Mouse (Mus musculus) thymus, postnatal 10 days (tissue): Measurements from ENCODE around the gene Sec16a.

ENCODE experiments used
- DNase-seq, 2 experiments: peaks; one replicate each; pipeline ENCODE4 v3.0.0; 2021; ENCODE audit warnings: low spot score in 2 of 2

Gene Sec16a

DNA sequence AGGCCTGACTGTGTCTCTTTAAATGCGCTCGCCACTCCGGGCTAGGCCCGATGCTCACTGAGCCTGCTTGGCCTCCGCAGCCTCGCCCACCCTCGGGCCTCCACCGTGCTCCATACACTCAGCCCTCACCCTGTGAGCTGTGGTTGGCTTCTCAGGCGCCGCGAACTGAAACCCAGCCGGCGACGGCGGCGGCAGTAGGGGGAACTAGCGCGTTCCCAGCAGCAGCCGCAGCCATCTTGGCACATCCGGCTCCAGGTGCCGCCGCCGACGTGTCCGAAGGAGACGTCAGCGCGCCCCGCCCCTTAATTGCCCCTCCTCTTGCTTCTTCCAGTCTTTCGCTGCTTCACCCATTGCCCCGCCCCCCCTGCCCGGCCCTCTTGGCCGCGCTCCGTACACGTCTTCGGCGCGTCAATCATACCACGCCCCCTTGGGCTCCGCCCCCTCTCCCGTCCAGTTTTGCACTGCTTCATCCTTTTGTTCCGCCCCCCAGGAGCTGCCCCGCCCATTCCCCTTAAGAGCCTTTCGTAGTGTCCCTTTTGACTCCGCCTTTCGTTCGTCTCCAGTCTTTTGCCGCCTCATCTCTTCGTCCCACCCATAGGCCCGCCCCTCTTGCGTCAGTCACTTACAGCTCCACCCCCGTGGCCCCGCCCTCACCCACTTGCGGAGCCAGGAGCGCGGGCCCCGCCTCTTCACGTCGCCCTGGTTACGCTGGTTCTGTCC lies at the start of gene Sec16a:
TSS of gene Sec16a (minus strand) at position 271 of the 720 bp plus-strand sequence.
- peak; percentile 100 for DNase-seq

- DNase-seq = no peak
Measured at GRCm38 (mm10) chr2:26494396-26494795, 49.4 kb upstream of the Sec16a start.

GRCm38 (mm10) chr2:26493021-26493781 lies 48.2 kb upstream of the Sec16a start:
- peak; percentile 51 to 65 for DNase-seq

GRCm38 (mm10) chr2:26490760-26491301 lies 45.8 kb upstream of the Sec16a start:
- DNase-seq = no peak

DNA sequence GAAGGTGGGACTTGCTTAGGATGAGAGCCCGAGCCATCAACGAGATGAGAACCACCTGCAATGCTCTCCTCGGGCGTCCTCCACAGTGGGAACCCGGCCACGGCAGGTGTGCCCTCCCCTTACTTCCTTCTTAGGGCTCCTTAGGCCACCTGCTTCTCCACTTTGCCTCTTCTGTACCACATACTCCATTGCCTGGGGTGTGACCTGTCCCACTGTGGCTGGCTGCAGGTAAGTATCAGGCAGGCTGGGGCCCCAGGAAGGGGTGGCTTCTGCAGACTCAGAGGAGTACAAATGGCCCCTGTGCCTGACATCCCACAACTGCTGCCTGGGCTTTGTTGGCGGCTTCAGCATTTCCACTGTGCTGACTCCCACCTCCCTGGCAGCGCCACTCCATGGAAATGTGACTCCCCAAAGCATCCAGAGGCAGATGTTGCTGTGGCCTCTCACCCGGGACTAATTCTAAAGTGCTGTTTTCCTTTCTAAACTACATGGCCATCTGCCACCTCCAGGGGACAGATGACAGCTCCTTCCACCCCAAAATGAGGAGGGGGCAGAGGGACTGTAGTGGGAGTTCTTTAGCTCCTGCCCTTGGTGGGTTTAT lies 43.6 kb upstream of the Sec16a start:
- no peak for DNase-seq

DNA sequence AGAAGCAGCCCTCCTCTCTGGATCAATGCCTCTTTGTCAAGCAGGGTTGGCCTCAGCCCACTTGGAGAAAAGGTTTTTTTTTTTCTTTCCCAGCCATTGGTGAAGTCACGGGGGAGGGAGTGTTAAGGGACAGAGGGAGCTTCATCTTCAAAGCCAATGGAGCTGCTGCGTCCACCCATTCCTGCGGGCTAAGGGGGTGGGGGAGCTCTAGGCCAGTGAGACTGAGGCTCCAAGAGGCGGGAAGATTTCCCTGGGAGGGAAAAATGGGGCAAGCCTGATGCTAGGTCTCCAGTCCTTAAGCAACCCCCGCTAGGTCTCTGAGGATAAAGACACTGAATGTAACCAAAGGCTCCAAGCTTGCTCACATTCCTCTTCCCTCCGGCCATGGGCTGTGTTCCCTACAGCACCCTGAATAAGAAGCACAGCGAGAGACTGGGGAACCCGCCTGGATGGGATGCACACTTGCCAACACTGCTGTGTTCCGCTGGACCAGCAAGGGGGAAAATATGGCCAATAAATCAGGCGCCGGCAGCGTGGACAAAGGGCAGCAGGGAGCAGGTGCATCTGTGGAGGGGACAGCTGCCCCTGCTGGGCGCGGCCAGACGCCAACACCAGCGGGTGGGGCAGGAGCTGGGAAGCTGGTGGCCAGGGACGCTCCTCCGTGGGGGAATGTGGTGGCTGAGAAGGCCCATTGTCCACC lies 42.5 kb upstream of the Sec16a start:
- no peak for DNase-seq

GRCm38 (mm10) chr2:26486835-26487321 lies 41.9 kb upstream of the Sec16a start:
- DNase-seq = no peak

- DNase-seq = no peak
Measured at GRCm38 (mm10) chr2:26486264-26486810, 41.3 kb upstream of the Sec16a start.

GRCm38 (mm10) chr2:26485710-26486109 lies 40.7 kb upstream of the Sec16a start:
- no peak for DNase-seq

GRCm38 (mm10) chr2:26485278-26485677 lies 40.3 kb upstream of the Sec16a start:
- DNase-seq = no peak

GRCm38 (mm10) chr2:26484169-26484568 lies 39.2 kb upstream of the Sec16a start:
- DNase-seq = no peak

GRCm38 (mm10) chr2:26483230-26483869 lies 38.3 kb upstream of the Sec16a start:
- no peak for DNase-seq

GRCm38 (mm10) chr2:26482824-26483223 lies 37.8 kb upstream of the Sec16a start:
- DNase-seq = no peak

DNA sequence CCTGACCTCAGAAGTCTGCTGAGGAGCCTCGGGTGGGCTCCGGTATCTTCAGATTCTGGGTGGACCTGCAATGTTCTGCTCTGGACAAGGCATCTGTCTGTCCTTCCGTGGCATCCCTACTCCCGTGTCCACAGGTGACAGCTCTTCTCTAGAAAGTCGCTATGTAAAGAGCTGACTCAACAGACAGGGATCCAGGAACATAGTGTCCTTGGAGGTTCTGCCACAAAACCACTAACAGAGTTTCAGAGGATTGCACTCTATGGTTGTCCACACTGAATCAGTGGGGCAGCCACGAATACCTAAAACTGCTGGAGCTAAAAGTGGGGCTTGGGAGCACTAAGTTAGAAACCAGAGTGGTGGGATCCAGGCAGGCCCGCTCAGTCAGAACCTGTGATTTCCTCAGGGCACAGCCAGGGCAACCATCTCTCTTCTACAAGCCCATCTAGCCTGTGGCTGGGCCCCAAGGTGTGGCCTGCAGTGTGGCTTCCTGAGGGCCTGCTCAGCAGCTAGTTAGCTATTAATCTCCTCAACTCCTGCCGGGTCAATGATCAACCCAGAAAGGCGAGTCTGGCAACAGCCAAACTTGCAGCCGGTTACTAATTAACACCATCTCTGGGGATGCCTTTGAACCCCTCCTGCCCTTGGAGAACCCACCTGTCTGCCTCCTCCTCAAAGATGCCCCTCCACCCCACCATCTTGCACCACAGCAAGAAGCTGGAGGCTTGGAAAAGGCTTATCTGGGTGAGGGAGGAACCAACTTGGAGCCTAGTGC lies 36.9 kb upstream of the Sec16a start:
- DNase-seq = no peak

- DNase-seq = no peak
Measured at GRCm38 (mm10) chr2:26480911-26481310, 35.9 kb upstream of the Sec16a start.

GRCm38 (mm10) chr2:26478685-26479205 lies 33.7 kb upstream of the Sec16a start:
- DNase-seq = no peak

- no peak for DNase-seq
Measured at GRCm38 (mm10) chr2:26477911-26478310, 32.9 kb upstream of the Sec16a start.

DNA sequence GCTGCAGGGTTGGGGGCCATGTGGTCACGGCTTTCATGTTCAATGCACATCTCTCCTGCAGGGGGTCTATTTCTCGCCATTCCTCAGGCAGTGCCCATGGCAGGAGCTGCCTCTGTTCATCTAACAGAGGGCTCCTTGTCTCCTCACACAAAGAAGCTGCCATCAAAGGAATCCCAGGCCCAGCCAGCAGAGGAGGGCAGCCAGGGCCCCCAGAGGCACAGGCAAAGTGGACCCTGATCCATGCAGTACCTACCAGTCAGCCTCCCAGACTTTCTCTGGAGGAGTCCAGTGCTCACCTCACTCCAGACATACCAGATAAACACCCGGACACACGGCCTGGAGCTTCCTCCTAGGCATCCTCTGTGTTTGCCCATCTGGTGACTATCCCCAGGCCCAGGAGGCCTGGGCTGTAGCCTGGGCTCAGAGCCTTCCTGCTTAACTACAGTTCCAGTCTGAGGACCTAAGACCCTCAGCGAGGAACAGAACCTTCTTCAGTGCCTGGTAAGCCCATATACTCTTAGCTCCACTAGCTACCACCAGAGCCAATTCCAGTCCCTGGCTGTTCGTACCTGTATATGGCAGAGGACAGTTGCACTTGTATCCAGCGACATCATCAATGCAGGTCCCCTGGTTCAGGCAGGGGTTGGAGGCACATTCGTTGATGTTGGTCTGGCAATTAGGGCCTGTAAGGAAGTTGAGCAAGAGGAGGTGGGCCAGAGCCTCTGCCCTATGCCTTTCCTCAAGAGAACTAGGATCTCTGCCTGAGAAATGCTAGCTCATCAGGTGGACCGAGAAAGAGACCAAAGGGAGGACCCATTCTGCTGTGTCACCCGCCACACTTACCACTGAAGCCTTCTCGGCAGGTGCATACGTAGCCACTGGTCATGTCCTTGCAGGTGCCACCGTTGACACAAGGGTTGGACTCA lies 30.8 kb upstream of the Sec16a start:
- no peak for DNase-seq
